Mouse (Mus musculus) hindbrain, embryonic 15.5 days (tissue): Measurements from ENCODE around the gene Prrt4. TPM values are rescaled to one million over a fixed set of nuclear protein-coding genes. Genes with fewer than 3 reads are reported as not detected.

ENCODE experiments used
- ATAC-seq: fragments of 200-750 bp; cut with Nextera tagmentation; 2 replicates; pipeline ENCODE4 v1.8.0; 2017; ENCODE audit warnings: low read depth, moderate number of reproducible peaks, moderate TSS enrichment; ENCODE audit not compliant: low FRiP score
- H3K27ac ChIP-seq: fragments of 300-500 bp; sonication (generic); replicated peaks from 2 replicates; pipeline ENCODE4 v1.5.1; 2015; ENCODE audit warnings: mild to moderate bottlenecking, inconsistent platforms
- H3K27me3 ChIP-seq: fragments of 300-500 bp; sonication (generic); 2 replicates; pipeline ENCODE4 v1.6.1; 2015; ENCODE audit warnings: control low read depth, inconsistent platforms
- H3K36me3 ChIP-seq: fragments of 300-500 bp; sonication (generic); 2 replicates; pipeline ENCODE4 v1.6.1; 2015; ENCODE audit warnings: control low read depth, inconsistent platforms
- H3K4me1 ChIP-seq: fragments of 300-500 bp; sonication (generic); replicated peaks from 2 replicates; pipeline ENCODE4 v1.6.1; 2015; ENCODE audit warnings: control low read depth, inconsistent platforms
- H3K4me2 ChIP-seq: fragments of 300-500 bp; sonication (generic); 2 replicates; pipeline ENCODE4 v1.6.1; 2015; ENCODE audit warnings: moderate library complexity, mild to moderate bottlenecking, inconsistent platforms
- H3K4me3 ChIP-seq: fragments of 300-500 bp; sonication (generic); 2 replicates; pipeline ENCODE4 v1.5.1; 2015; ENCODE audit warnings: mild to moderate bottlenecking, inconsistent platforms
- H3K9ac ChIP-seq: fragments of 300-500 bp; sonication (generic); 2 replicates; pipeline ENCODE4 v1.6.1; 2015; ENCODE audit warnings: inconsistent platforms
- H3K9me3 ChIP-seq: fragments of 300-500 bp; sonication (generic); 2 replicates; pipeline ENCODE4 v1.6.1; 2016; ENCODE audit warnings: control low read depth, inconsistent platforms
- WGBS: fragments of 180-500 bp; shearing (Covaris S2); methylation state at CpG from one replicate; pipeline ENCODE4 v1.1.7; 2015; 5-methylcytosine and 5-hydroxymethylcytosine counted together
- microRNA-seq: library from miRNA; unstranded; fragments of <30 nt; microRNA quantifications from one replicate; pipeline ENCODE4, GENCODE M21; 2016
- polyA plus RNA-seq: library from polyadenylated mRNA; unstranded; fragments of >200 nt; fragmentation: Nextera tagmentation; extraction: Ambion mirVana; gene quantifications from 2 replicates; pipeline ENCODE4 v1.2.1, GENCODE M21; 2015

The Prrt4 gene
- polyA plus RNA-seq, 1 experiment from 2014 or later, result 13.6 TPM

DNA sequence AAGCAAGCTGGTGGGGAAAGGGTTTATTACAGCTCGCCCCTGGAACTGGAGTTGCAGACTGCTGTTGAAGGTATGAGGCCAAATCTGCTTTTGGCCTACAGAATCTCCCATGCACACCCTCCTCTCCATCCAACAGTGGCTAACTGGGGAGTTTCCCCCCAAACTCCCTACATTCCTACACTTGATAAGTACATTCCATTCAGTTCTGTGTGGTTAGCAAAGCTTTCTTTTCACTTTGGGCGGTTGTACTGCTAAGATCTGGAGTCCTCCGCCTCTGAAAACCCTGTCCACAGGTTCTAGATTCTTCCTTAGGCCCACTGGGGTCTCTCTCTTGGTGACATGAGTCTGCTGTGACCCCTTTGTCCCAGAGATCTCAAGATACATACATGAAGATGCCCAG lies 34.4 kb downstream of the Prrt4 start:
- peaks cover 19% of the 10 kb centered on the region for H3K36me3 ChIP-seq
- WGBS, result 94% methylated on average over 3 of the region's 3 CpGs
- no peaks in the 10 kb centered on the region for H3K9me3 ChIP-seq
- H3K27me3 ChIP-seq, result no peaks in the 10 kb centered on the region
- H3K4me2 ChIP-seq, result no peak overlapping the region
- H3K4me3 ChIP-seq, result no peak overlapping the region
- ATAC-seq, result no peak
- H3K27ac ChIP-seq, result no peak overlapping the region
- H3K4me1 ChIP-seq, result no peaks in the 10 kb centered on the region
- no peak overlapping the region for H3K9ac ChIP-seq

DNA sequence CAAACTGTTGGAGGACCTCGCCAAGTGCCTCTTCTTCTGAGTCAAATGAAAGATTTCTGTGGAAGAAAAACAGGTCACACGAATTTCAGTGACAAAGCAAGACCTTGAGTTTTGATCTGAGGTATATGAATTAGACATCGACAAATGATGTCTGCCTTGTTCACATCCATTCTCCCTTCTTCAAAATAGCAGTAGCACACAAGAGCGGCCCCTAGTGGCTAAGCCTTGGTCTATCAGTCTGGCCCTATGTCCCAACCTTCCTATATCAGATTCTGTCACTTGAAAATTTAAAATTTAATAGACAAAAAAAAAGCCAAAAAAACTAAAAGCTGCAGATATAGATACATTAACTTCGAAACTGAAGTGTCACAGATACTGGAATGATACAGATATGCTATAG lies 35.8 kb downstream of the Prrt4 start:
- Histone ChIP-seq H3K27me3 (no peaks in the 10 kb centered on the region), H3K27ac (no peak overlapping the region), H3K36me3 (peaks cover 11% of the 10 kb centered on the region), H3K9ac (no peak overlapping the region), H3K4me2 (no peak overlapping the region), H3K4me3 (no peak overlapping the region), H3K4me1 (no peaks in the 10 kb centered on the region), H3K9me3 (no peaks in the 10 kb centered on the region)
- WGBS, result 40% methylated on average over 5 of the region's 5 CpGs
- 0 out of 2 replicates have a peak, but pooled peaks have one; percentile 67 for ATAC-seq

DNA sequence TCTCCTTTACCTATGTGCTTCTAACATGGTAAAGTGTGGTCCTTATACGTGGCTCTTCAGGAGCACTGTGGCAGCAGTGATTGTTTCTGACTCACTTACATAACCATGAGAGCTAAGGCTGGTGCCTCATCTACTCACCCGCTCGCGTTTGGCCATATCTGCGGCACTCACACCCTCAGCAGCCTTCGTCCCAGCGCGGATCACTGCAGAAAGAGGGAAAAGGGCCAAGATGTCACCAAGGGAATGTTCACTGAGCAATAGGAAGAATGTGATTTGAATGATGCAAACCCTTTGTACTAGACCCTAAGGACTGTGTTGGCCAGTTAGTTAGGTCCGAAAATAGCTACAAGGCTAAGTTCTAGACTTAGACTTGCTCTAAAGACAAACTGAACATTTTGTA lies 41.9 kb downstream of the Prrt4 start:
- H3K27ac ChIP-seq, result no peak overlapping the region
- H3K4me2 ChIP-seq, result no peak overlapping the region
- H3K27me3 ChIP-seq, result no peaks in the 10 kb centered on the region
- no peak overlapping the region for H3K9ac ChIP-seq
- 96% methylated on average over 9 of the region's 9 CpGs for WGBS
- no peak for ATAC-seq
- no peaks in the 10 kb centered on the region for H3K9me3 ChIP-seq
- peaks cover 49% of the 10 kb centered on the region for H3K36me3 ChIP-seq
- no peaks in the 10 kb centered on the region for H3K4me1 ChIP-seq
- H3K4me3 ChIP-seq, result no peak overlapping the region

DNA sequence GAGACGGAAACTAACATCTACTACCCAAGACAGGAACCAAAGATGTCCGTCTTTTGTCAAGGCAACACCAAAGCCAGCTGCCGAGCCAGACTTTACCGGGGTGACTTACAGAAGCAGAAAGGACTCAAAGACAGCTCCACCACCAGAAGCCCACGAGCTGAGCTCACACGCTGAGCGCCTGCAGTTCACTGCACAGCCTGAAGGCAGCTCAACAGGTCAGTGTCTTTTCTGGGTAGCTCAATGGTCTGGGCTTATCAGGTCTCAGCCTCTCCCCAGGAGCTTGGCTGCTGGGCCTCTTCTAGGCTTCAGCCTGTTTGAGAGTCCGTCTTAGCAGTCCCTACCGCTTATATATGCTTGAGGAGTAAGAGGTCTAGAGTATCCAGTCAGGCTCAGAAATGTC lies 46.3 kb downstream of the Prrt4 start:
- no peaks in the 10 kb centered on the region for H3K9me3 ChIP-seq
- no peak overlapping the region for H3K27ac ChIP-seq
- H3K9ac ChIP-seq, result no peak overlapping the region
- no peaks in the 10 kb centered on the region for H3K4me1 ChIP-seq
- no peak overlapping the region for H3K4me3 ChIP-seq
- ATAC-seq, result no peak
- H3K36me3 ChIP-seq, result peaks cover 81% of the 10 kb centered on the region
- H3K27me3 ChIP-seq, result no peaks in the 10 kb centered on the region
- WGBS, result 91% methylated on average over 9 of the region's 9 CpGs
- no peak overlapping the region for H3K4me2 ChIP-seq

DNA sequence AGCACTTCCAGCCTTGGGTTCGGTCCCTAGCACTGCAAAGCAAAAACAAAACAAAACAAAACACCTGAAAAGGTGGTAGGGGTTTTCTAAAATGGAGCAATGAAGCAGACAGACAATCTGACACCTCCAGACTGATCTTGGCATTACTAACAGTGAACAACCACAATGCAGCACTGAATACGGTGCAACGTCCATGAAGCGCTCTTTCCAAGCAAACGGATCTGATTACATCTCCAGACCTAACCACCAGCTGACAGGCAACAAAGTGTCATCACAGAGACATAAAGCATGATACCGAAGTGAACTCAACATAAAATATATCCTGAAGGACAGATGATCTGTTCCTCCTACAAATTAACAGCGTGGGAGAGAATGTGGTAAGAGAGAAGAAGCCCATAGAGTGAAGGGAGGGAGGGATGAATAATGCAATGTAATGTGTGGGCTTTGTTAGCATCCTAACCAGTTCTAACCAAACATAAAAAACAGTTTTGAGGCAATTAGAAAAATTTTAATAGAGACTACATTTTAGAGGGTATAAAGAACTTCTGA lies 52.4 kb downstream of the Prrt4 start:
- WGBS, result 95% methylated on average over 7 of the region's 7 CpGs
- Histone ChIP-seq H3K9ac (no peak overlapping the region), H3K9me3 (no peaks in the 10 kb centered on the region), H3K4me1 (no peaks in the 10 kb centered on the region), H3K27ac (no peak overlapping the region), H3K27me3 (no peaks in the 10 kb centered on the region), H3K4me3 (no peak overlapping the region), H3K4me2 (no peak overlapping the region), H3K36me3 (peaks cover 72% of the 10 kb centered on the region)
- no peak for ATAC-seq

DNA sequence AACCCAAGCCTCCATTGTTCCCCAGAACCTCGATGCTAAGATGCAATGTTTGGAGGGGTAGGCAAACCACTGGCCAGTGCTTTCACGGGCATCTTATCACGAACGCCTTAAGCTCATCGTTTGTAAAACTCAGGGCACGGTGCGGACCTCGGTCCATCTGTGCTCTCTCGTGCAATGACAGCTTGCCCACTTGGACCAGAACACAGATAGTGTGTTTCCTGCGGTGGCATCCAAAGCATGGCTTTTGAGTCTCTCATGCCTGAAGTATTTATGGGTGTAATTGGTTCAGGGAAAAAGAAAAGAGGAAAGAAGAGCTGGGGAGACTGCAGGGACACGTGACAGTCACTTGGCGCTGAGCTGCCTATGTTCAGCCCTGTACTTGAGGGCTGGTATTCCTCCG lies 59.4 kb downstream of the Prrt4 start:
- no peak overlapping the region for H3K4me3 ChIP-seq
- no peak overlapping the region for H3K9ac ChIP-seq
- H3K4me1 ChIP-seq, result peaks cover 5% of the 10 kb centered on the region; the same call in 1 of the 2 replicates
- no peaks in the 10 kb centered on the region for H3K27me3 ChIP-seq
- no peak overlapping the region for H3K4me2 ChIP-seq
- H3K36me3 ChIP-seq, result peaks cover 16% of the 10 kb centered on the region
- 93% methylated on average over 13 of the region's 13 CpGs for WGBS
- no peak overlapping the region for H3K27ac ChIP-seq
- no peak for ATAC-seq
- no peaks in the 10 kb centered on the region for H3K9me3 ChIP-seq

Small RNA genes lying within 50 kb of the gene (microRNA-seq; reads per million reads assigned to microRNA genes)
- not detected for gene Gm24303

Other genes starting within 250 kb of the Prrt4 start
- not detected in 2 replicates for gene Lep, start 119.4 kb downstream of the Prrt4 start, polyA plus RNA-seq
- gene Rbm28, start 14.6 kb downstream of the Prrt4 start, polyA plus RNA-seq, result 40.3 and 43.2 TPM in 2 replicates
- gene Impdh1, start 36.8 kb upstream of the Prrt4 start, polyA plus RNA-seq, result 68.3 and 71.7 TPM in 2 replicates
- gene Hilpda, start 92.9 kb upstream of the Prrt4 start, polyA plus RNA-seq, result 31.7 and 33.3 TPM in 2 replicates
- gene Fam71f2, start 100.0 kb upstream of the Prrt4 start, polyA plus RNA-seq, result 0.41 and 0.51 TPM in 2 replicates
- not detected in 2 replicates for gene Fam71f1, start 139.6 kb upstream of the Prrt4 start, polyA plus RNA-seq
- 164 TPM in 2 replicates for gene Calu, start 168.5 kb upstream of the Prrt4 start, polyA plus RNA-seq
- gene Opn1sw, start 208.9 kb upstream of the Prrt4 start, polyA plus RNA-seq, result 0.34 and 0.53 TPM in 2 replicates
- gene Ccdc136, start 216.7 kb upstream of the Prrt4 start, polyA plus RNA-seq, result 43.3 and 52.6 TPM in 2 replicates